Mouse (Mus musculus) heart, adult 2 months (tissue): Measurements from ENCODE around the gene Unc5b. TPM values are rescaled to one million over a fixed set of nuclear protein-coding genes. Genes with fewer than 3 reads are reported as not detected.

Experiments used
- DNase-seq, 2 experiments: peaks; one replicate each; pipeline ENCODE4 v3.0.0; 2021
- H3K27ac ChIP-seq: fragments of 200-600 bp; 2 replicates; pipeline ENCODE4 v1.8.1; 2022
- H3K27me3 ChIP-seq: fragments of 200-500 bp; 2 replicates; pipeline ENCODE4 v1.6.1; 2012; ENCODE audit warnings: mild to moderate bottlenecking, low read length, inconsistent platforms, mixed read lengths; ENCODE audit not compliant: control insufficient read depth, insufficient read depth
- H3K36me3 ChIP-seq: fragments of 200-500 bp; 2 replicates; pipeline ENCODE4 v1.6.1; 2012; ENCODE audit warnings: low read length, inconsistent platforms; ENCODE audit not compliant: control insufficient read depth, insufficient read depth
- H3K4me1 ChIP-seq: fragments of 200-500 bp; 2 replicates; pipeline ENCODE4 v1.6.1; 2011; ENCODE audit warnings: low read length; ENCODE audit not compliant: control insufficient read depth, insufficient read depth
- H3K4me3 ChIP-seq: fragments of 200-600 bp; 2 replicates; pipeline ENCODE4 v1.8.1; 2022
- H3K79me2 ChIP-seq: fragments of 200-500 bp; replicated peaks from 2 replicates; pipeline ENCODE4 v1.6.1; 2012; ENCODE audit warnings: mild to moderate bottlenecking, inconsistent platforms, low read length, moderate library complexity, mixed read lengths; ENCODE audit not compliant: control insufficient read depth, insufficient read depth
- H3K9ac ChIP-seq: fragments of 200-500 bp; 2 replicates; pipeline ENCODE4 v1.6.1; 2012; ENCODE audit warnings: low read depth, mild to moderate bottlenecking, control low read depth, inconsistent platforms, low read length, mixed read lengths
- CTCF ChIP-seq: fragments of 200-600 bp; IDR thresholded peaks from 2 replicates; pipeline ENCODE4 v1.8.1; 2022; ENCODE audit warnings: antibody characterized with exemption, mild to moderate bottlenecking, moderate library complexity
- EP300 ChIP-seq: fragments of 200-500 bp; IDR thresholded peaks from 2 replicates; pipeline ENCODE4 v1.6.1; 2011; ENCODE audit warnings: low read depth, low read length, control low read depth; ENCODE audit not compliant: insufficient read depth
- POLR2A ChIP-seq: fragments of 200-500 bp; IDR thresholded peaks from 2 replicates; pipeline ENCODE4 v1.6.1; 2011; ENCODE audit warnings: mild to moderate bottlenecking, low read depth, low read length, control low read depth; ENCODE audit not compliant: insufficient read depth
- WGBS: fragments of 180-500 bp; shearing (Covaris S2); methylation state at CpG from one replicate; pipeline ENCODE4 v1.1.7; 2018; 5-methylcytosine and 5-hydroxymethylcytosine counted together
- intact Hi-C: fragments of 180-260 bp; cut with DNase I; formaldehyde crosslinking; loops from one replicate; pipeline ENCODE4 v1.15.1; 2025
- polyA plus RNA-seq: library from polyadenylated mRNA; depleted of rRNA; stranded (reverse); fragments of >200 nt; gene quantifications from 2 replicates; pipeline ENCODE4 v1.2.3, GENCODE M21; 2012
- total RNA-seq, 2 experiments: library from RNA; stranded (reverse); gene quantifications; 2 replicates each; pipeline ENCODE4 v1.2.3; 2021

Gene Unc5b
- total and polyA plus RNA-seq, 3 experiments = 11.0 to 12.6 (median 12.2) TPM

DNA sequence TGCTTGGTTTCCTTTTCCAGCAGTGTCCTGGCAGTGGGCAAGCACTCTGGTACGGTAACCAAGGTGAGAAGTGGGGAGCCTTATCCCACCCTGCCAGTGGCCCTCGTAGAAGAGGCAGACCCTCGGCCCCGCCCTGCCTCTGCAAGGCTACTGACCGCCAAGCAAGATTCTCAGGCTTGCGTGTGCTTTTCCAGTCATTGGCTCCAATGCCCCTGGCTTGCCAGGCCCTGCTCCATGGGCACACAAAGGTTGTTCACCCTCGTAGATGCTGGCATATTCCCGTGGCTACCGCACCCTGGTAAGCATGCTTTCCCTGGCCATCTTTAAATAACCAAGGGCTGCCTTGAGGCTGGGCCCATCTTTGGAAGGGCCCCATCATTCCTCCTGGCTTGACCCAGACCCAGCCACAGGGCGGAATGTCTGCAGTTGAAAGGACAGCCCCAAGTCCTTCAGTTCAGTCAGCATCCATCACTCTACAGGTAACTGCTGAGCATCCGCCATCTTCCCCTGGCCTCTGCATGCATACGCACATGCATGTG, 11.7 kb downstream of the Unc5b start:
- TF ChIP-seq EP300 (no peak), POLR2A (no peak), CTCF (no peak)
- H3K4me1 ChIP-seq = peaks cover 36% of the 10 kb centered on the region
- no peaks in the 10 kb centered on the region for H3K27me3 ChIP-seq
- no peak overlapping the region for H3K4me3 ChIP-seq
- H3K27ac ChIP-seq = no peak overlapping the region; the same call in 1 of the 2 replicates
- no peak overlapping the region for H3K9ac ChIP-seq
- H3K36me3 ChIP-seq = no peaks in the 10 kb centered on the region
- 79% methylated on average over 12 of the region's 12 CpGs for WGBS
- no peaks in the 10 kb centered on the region for H3K79me2 ChIP-seq
- intact Hi-C loops = no loop called here
- DNase-seq = peak in 1 of 2 experiments; percentile 13

DNA sequence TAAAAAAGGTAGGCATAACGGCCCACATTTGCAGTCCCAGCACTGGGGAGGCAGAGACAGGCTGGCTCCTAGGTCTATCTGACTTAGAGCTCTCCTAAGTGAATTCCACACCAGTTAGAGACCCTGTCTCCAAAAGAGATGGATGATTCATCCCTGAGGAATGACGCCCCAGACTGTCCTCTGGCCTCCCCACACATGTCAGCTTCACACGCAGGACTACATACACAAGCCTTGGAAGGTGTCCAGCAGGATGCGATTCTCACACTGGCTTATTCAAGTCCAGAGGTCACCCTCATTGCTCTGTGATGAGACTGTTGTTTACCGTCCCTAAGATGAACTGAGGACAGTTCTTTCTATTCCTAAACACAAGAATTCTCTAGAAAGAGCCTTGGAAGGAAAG, 12.2 kb downstream of the Unc5b start:
- H3K9ac ChIP-seq = no peak overlapping the region

DNA sequence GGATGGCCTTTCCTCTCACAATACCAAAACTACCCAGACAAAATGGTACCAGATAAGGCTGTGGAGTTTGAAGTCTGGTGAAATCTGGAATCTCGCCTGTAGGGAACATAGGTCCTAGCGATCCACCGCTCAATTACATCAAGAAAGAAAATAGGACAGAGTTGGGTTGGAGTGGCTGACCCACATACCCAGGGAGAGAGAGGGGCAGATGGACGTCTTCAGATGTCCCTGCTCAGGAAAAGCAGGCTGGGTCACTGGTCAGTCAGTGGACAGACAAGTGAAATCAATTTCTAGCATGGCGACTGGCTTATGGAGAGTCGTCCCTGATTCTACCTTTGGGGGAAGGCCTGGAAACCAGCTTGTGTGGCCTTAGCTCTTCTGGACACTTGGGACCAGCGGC, 12.7 kb downstream of the Unc5b start:
- intact Hi-C loops = no loop called here
- H3K4me3 ChIP-seq = no peak overlapping the region
- H3K27me3 ChIP-seq = no peaks in the 10 kb centered on the region
- no peak for TF ChIP-seq POLR2A
- TF ChIP-seq EP300 = no peak
- no peak for TF ChIP-seq CTCF
- WGBS = 92% methylated on average over 7 of the region's 7 CpGs
- H3K36me3 ChIP-seq = no peaks in the 10 kb centered on the region
- H3K4me1 ChIP-seq = peaks cover 36% of the 10 kb centered on the region
- H3K9ac ChIP-seq = no peak overlapping the region
- no peak overlapping the region; the same call in none of the 2 replicates for H3K27ac ChIP-seq
- DNase-seq = no peak
- H3K79me2 ChIP-seq = no peaks in the 10 kb centered on the region

More for the DNA sequence above, 12.2 kb downstream of the Unc5b start:
- intact Hi-C loops = no loop called here
- H3K27me3 ChIP-seq = no peaks in the 10 kb centered on the region
- WGBS = 18% methylated on average over 5 of the region's 5 CpGs
- TF ChIP-seq POLR2A = no peak
- no peak for TF ChIP-seq EP300
- TF ChIP-seq CTCF = no peak
- no peak overlapping the region for H3K4me3 ChIP-seq
- H3K27ac ChIP-seq = no peak overlapping the region; the same call in 1 of the 2 replicates
- no peaks in the 10 kb centered on the region for H3K36me3 ChIP-seq
- DNase-seq = peak in 1 of 2 experiments; percentile 37
- H3K4me1 ChIP-seq = peaks cover 37% of the 10 kb centered on the region
- no peaks in the 10 kb centered on the region for H3K79me2 ChIP-seq

DNA sequence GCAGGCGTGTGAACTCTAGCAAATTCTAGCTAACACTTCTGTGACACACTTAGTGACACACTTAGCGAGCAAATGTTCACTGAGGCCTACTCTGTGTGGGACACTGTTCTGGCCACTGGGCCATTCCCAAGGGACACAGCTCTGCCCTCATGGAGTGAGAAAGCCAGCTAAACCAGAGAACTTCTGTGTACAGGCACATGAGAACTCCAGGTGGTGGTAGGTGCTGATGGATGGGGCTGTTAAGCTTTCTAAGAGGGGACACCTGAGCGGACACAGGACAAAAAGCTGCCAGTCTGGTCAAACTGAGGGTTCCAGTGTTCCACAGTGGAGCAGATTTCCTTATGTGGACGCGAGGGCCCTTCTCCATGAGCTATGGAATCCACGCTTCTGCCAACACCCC, 13.5 kb downstream of the Unc5b start:
- WGBS = 94% methylated on average over 6 of the region's 6 CpGs
- intact Hi-C loops = no loop called here
- TF ChIP-seq CTCF (no peak), POLR2A (no peak), EP300 (no peak)
- H3K4me1 ChIP-seq = peaks cover 34% of the 10 kb centered on the region
- no peak overlapping the region for H3K27ac ChIP-seq
- no peaks in the 10 kb centered on the region for H3K79me2 ChIP-seq
- no peaks in the 10 kb centered on the region for H3K36me3 ChIP-seq
- DNase-seq = no peak
- no peak overlapping the region for H3K9ac ChIP-seq
- no peak overlapping the region for H3K4me3 ChIP-seq
- no peaks in the 10 kb centered on the region for H3K27me3 ChIP-seq

- no peaks in the 10 kb centered on the region for H3K36me3 ChIP-seq
- peak overlapping the region; percentile 57 for H3K27ac ChIP-seq
- peak overlapping the region; percentile 43; the same call in 1 of the 2 replicates for H3K9ac ChIP-seq
- intact Hi-C loops = no loop called here
- WGBS = 13% methylated on average over 14 of the region's 14 CpGs
- peaks cover 36% of the 10 kb centered on the region for H3K4me1 ChIP-seq
- H3K4me3 ChIP-seq = no peak overlapping the region
- H3K27me3 ChIP-seq = no peaks in the 10 kb centered on the region
- no peaks in the 10 kb centered on the region for H3K79me2 ChIP-seq
- TF ChIP-seq CTCF (no peak), POLR2A (peak; percentile 55), EP300 (0 out of 2 replicates have a peak, but pooled peaks have one; percentile 29)
- DNase-seq = peak; percentile 70 to 83
Measured at GRCm38 (mm10) chr10:60816872-60817648, 14.3 kb downstream of the Unc5b start.

- intact Hi-C loops = no loop called here
- DNase-seq = no peak
- H3K9ac ChIP-seq = no peak overlapping the region
Measured at GRCm38 (mm10) chr10:60815855-60816254, 15.5 kb downstream of the Unc5b start.

More at GRCm38 (mm10) chr10:60815855-60816254, 15.5 kb downstream of the Unc5b start:
- Histone ChIP-seq H3K27me3 (no peaks in the 10 kb centered on the region), H3K27ac (peak overlapping the region; percentile 26), H3K79me2 (no peaks in the 10 kb centered on the region), H3K4me1 (peaks cover 36% of the 10 kb centered on the region), H3K4me3 (no peak overlapping the region), H3K36me3 (no peaks in the 10 kb centered on the region)
- 31% methylated on average over 1 of the region's 1 CpGs for WGBS
- TF ChIP-seq CTCF (no peak), POLR2A (no peak), EP300 (no peak)
